ENCODE assay signal across 15 mouse cellular contexts in the genomic region with DNA sequence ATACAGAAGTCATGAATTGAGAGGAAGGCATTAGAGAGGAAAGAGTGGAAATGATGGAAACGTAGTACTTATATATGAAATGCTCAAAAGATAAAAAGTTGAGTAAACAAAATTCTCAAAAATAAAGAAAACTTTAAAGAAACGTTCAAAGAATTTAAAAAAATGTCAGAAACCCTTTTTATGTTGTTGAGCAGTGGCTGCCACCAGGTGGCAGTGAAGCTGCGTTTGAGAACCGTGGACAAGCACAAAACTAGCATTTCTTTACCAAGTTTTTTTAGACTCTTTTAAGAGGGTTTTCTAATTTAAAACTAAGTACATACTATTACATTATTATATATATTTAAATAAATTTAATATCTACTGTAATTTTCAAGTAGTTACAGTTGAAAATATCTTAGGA. TPM values are rescaled to one million over a fixed set of nuclear protein-coding genes. Genes with fewer than 3 reads are reported as not detected.
DNase-seq lines count a peak whose midpoint lies in the region; ATAC-seq and TF ChIP-seq lines count a peak whose summit lies in the region.
"Had no signal": no experiment of that assay in that cellular context is flagged by ENCODE, and none has a peak within 500 bp of the region (broad histone marks: within the 10 kb centered on the region; RNA-seq: fewer than 3 reads in every experiment).

No protein-coding gene starts in this region.

- H3K27me3 ChIP-seq in intestine, postnatal 0 days (replicated peaks; ENCODE audit: control insufficient read depth, insufficient read depth, low read length) = no peaks in the 10 kb centered on the region
- H3K27me3 ChIP-seq in intestine, embryonic 16.5 days (replicated peaks; ENCODE audit: control insufficient read depth, insufficient read depth, low read length) = no peaks in the 10 kb centered on the region
- no peaks in the 10 kb centered on the region for H3K27me3 ChIP-seq in lung, postnatal 0 days (replicated peaks; ENCODE audit: insufficient read depth, low read length)
- H3K27me3 ChIP-seq in ES-Bruce4 (ENCODE audit: control insufficient read depth, insufficient read depth, low read length, poor library complexity, severe bottlenecking) = no peaks in the 10 kb centered on the region
- H3K27me3 ChIP-seq: limb, embryonic 12.5 days; stomach, embryonic 15.5 days had no signal

- peak; percentile 53 for TF ChIP-seq CTCF in intestine, postnatal 0 days (IDR thresholded peaks at IDR 0.05; ENCODE audit: low read depth)
- 0 out of 2 replicates have a peak, but pooled peaks have one; percentile 13 for TF ChIP-seq CTCF in lung, postnatal 0 days (IDR thresholded peaks at IDR 0.05)
- TF ChIP-seq CTCF in ES-Bruce4 (IDR thresholded peaks at IDR 0.05; ENCODE audit: low read depth, low read length) = peak; percentile 30

- peaks cover 6% of the 10 kb centered on the region for H3K9me3 ChIP-seq in intestine, postnatal 0 days (ENCODE audit: control insufficient read depth)
- H3K9me3 ChIP-seq in intestine, embryonic 16.5 days (ENCODE audit: control insufficient read depth, low read length) = no peaks in the 10 kb centered on the region
- no peaks in the 10 kb centered on the region; the same call in 1 of the 2 replicates for H3K9me3 ChIP-seq in lung, postnatal 0 days (ENCODE audit: low read length)
- H3K9me3 ChIP-seq in ES-Bruce4 (replicated peaks; ENCODE audit: control insufficient read depth, insufficient read depth, low read length, poor library complexity, severe bottlenecking) = no peaks in the 10 kb centered on the region
- H3K9me3 ChIP-seq: stomach, embryonic 15.5 days had no signal

- DNase-seq in lung, postnatal 0 days (ENCODE audit: low spot score) = no peak
- no peak for DNase-seq in lung, postnatal 36 days
- peak; percentile 7 for DNase-seq in brain, adult 2 months (ENCODE audit: low read depth, low spot score)
- DNase-seq in left cerebral cortex, postnatal 25 days (ENCODE audit: low spot score in 2 of 2) = no peak
- no peak for DNase-seq in thymus, postnatal 14 days
- DNase-seq: cerebellum, adult 9-10 months had no signal

- H3K36me3 ChIP-seq in intestine, postnatal 0 days (ENCODE audit: control insufficient read depth, insufficient read depth) = no peaks in the 10 kb centered on the region
- no peaks in the 10 kb centered on the region for H3K36me3 ChIP-seq in intestine, embryonic 16.5 days (ENCODE audit: control insufficient read depth, insufficient read depth, low read length)
- no peaks in the 10 kb centered on the region for H3K36me3 ChIP-seq in lung, postnatal 0 days (ENCODE audit: insufficient read depth, low read length)
- no peaks in the 10 kb centered on the region for H3K36me3 ChIP-seq in ES-Bruce4 (ENCODE audit: control insufficient read depth, insufficient read depth, low read length, poor library complexity, severe bottlenecking)
- H3K36me3 ChIP-seq: stomach, embryonic 15.5 days had no signal

- TF ChIP-seq EP300 in lung, postnatal 0 days (IDR thresholded peaks at IDR 0.05) = no peak
- TF ChIP-seq EP300 in ES-Bruce4 (IDR thresholded peaks at IDR 0.05; ENCODE audit: insufficient read depth, low read depth, low read length) = no peak

- no peak overlapping the region for H3K27ac ChIP-seq in intestine, postnatal 0 days (ENCODE audit: low read depth, low read length)
- H3K27ac ChIP-seq in intestine, embryonic 16.5 days (ENCODE audit: low read length) = no peak overlapping the region
- H3K27ac ChIP-seq in lung, postnatal 0 days (ENCODE audit: low read length) = no peak overlapping the region
- no peak overlapping the region for H3K27ac ChIP-seq in ES-Bruce4 (ENCODE audit: insufficient read depth, low read length)
- H3K27ac ChIP-seq: limb, embryonic 12.5 days; stomach, embryonic 15.5 days had no signal

- no peak for ATAC-seq in intestine, postnatal 0 days
- ATAC-seq in intestine, embryonic 16.5 days = no peak
- ATAC-seq in lung, postnatal 0 days = no peak
- ATAC-seq: hindbrain, embryonic 16.5 days had no signal

- no peak overlapping the region for H3K9ac ChIP-seq in intestine, postnatal 0 days (ENCODE audit: low read depth, low read length)
- H3K9ac ChIP-seq in intestine, embryonic 16.5 days (ENCODE audit: low read depth, low read length) = no peak overlapping the region
- no peak overlapping the region for H3K9ac ChIP-seq in lung, postnatal 0 days (replicated peaks; ENCODE audit: low read depth)
- H3K9ac ChIP-seq in ES-Bruce4 (ENCODE audit: low read depth, poor library complexity, severe bottlenecking) = no peak overlapping the region
- H3K9ac ChIP-seq: limb, embryonic 12.5 days; stomach, embryonic 15.5 days had no signal

- H3K4me2 ChIP-seq in intestine, postnatal 0 days (replicated peaks; ENCODE audit: low read depth) = no peak overlapping the region
- H3K4me2 ChIP-seq in intestine, embryonic 16.5 days (ENCODE audit: low read depth, low read length) = no peak overlapping the region
- no peak overlapping the region for H3K4me2 ChIP-seq in lung, postnatal 0 days (replicated peaks; ENCODE audit: low read depth, low read length)
- H3K4me2 ChIP-seq: heart, embryonic 11.5 days; limb, embryonic 12.5 days; stomach, embryonic 15.5 days had no signal

- WGBS in intestine, postnatal 0 days = 31% methylated on average over 4 of the region's 4 CpGs
- WGBS in intestine, embryonic 16.5 days = 39% methylated on average over 4 of the region's 4 CpGs
- 23% methylated on average over 4 of the region's 4 CpGs for WGBS in lung, postnatal 0 days

- H3K4me1 ChIP-seq in intestine, postnatal 0 days (replicated peaks; ENCODE audit: control insufficient read depth, insufficient read depth, low read length) = no peaks in the 10 kb centered on the region
- H3K4me1 ChIP-seq in intestine, embryonic 16.5 days (ENCODE audit: control insufficient read depth, insufficient read depth, low read length) = no peaks in the 10 kb centered on the region
- H3K4me1 ChIP-seq in lung, postnatal 0 days (ENCODE audit: insufficient read depth, low read depth, low read length) = no peaks in the 10 kb centered on the region
- no peaks in the 10 kb centered on the region for H3K4me1 ChIP-seq in ES-Bruce4 (ENCODE audit: control insufficient read depth, insufficient read depth, low read length)
- H3K4me1 ChIP-seq: limb, embryonic 12.5 days; stomach, embryonic 15.5 days had no signal

- H3K4me3 ChIP-seq in intestine, postnatal 0 days (ENCODE audit: low read depth, low read length) = no peak overlapping the region
- no peak overlapping the region for H3K4me3 ChIP-seq in intestine, embryonic 16.5 days (ENCODE audit: low read length)
- no peak overlapping the region for H3K4me3 ChIP-seq in lung, postnatal 0 days (ENCODE audit: low read depth, low read length)
- no peak overlapping the region for H3K4me3 ChIP-seq in ES-Bruce4 (ENCODE audit: low read depth, low read length)
- H3K4me3 ChIP-seq: limb, embryonic 12.5 days; myocyte; stomach, embryonic 15.5 days had no signal

- TF ChIP-seq POLR2A in ES-Bruce4 (IDR thresholded peaks at IDR 0.05; ENCODE audit: insufficient read depth, low read length) = no peak

- intact Hi-C loops in left cerebral cortex, postnatal 25 days (cut with DNase I) = no loop called here

RNA-seq across cellular contexts. Expression of a gene that starts 38.2 kb away (rescaled TPM):
- not detected in 2 replicates for polyA plus RNA-seq in intestine, postnatal 0 days (2015; fragmentation: Nextera tagmentation; extraction: Ambion mirVana)
- not detected in 2 replicates for polyA plus RNA-seq in intestine, embryonic 16.5 days (2015; fragmentation: Nextera tagmentation; extraction: Ambion mirVana)
- polyA plus RNA-seq in lung, postnatal 0 days (2015; fragmentation: Nextera tagmentation; extraction: Ambion mirVana) = not detected in 2 replicates
- polyA plus RNA-seq in ES-Bruce4 (2011; ENCODE audit: insufficient read depth, insufficient read length, low read depth, missing spikeins) = not detected in 2 replicates
- not detected for total RNA-seq in left cerebral cortex, postnatal 25 days (2021)
- total RNA-seq: adrenal gland, postnatal 36 days had no signal
- polyA plus RNA-seq: heart, embryonic 11.5 days; hindbrain, embryonic 16.5 days; limb, embryonic 12.5 days; myocyte; stomach, embryonic 15.5 days had no signal

RNA-seq across cellular contexts. Expression of a gene that starts 57.3 kb away (rescaled TPM):
- polyA plus RNA-seq in intestine, postnatal 0 days (2015; fragmentation: Nextera tagmentation; extraction: Ambion mirVana) = 40.7 and 43.8 TPM in 2 replicates
- 64.8 and 70.6 TPM in 2 replicates for polyA plus RNA-seq in intestine, embryonic 16.5 days (2015; fragmentation: Nextera tagmentation; extraction: Ambion mirVana)
- polyA plus RNA-seq in lung, postnatal 0 days (2015; fragmentation: Nextera tagmentation; extraction: Ambion mirVana) = 38.5 and 41.9 TPM in 2 replicates
- polyA plus RNA-seq in ES-Bruce4 (2011; ENCODE audit: insufficient read depth, insufficient read length, low read depth, missing spikeins) = 40.7 and 42.7 TPM in 2 replicates
- total RNA-seq in left cerebral cortex, postnatal 25 days (2021) = 1 to 10 TPM; 4.3 to 4.7 TPM
